Mouse (Mus musculus) CH12.LX (cell line): ENCODE data around the gene F2. TPM values are rescaled to one million over a fixed set of nuclear protein-coding genes. Genes with fewer than 3 reads are reported as not detected.

Source experiments
- DNase-seq: peaks from one replicate; pipeline ENCODE4 v3.0.0-alpha.2; 2013; ENCODE audit errors: extremely low read depth
- H3K27ac ChIP-seq: 2 replicates; pipeline ENCODE4 v1.5.1; 2012; ENCODE audit warnings: low read depth, mild to moderate bottlenecking, control low read depth, moderate library complexity; ENCODE audit not compliant: insufficient read depth
- H3K27me3 ChIP-seq: replicated peaks from 2 replicates; pipeline ENCODE3; 2012; ENCODE audit warnings: inconsistent platforms
- H3K36me3 ChIP-seq, 2 experiments: replicated peaks in 1 of 2; 2 replicates each; pipeline versions ENCODE3 to v1.6.1; 2012; ENCODE audit warnings: inconsistent platforms in 1 of 2, low read length in 1 of 2, mild to moderate bottlenecking in 1 of 2, mixed read lengths in 1 of 2, moderate library complexity in 1 of 2; ENCODE audit not compliant: control insufficient read depth in 1 of 2, insufficient read depth in 1 of 2
- H3K4me1 ChIP-seq, 2 experiments: 2 replicates each; pipeline ENCODE4 v1.6.1; 2012; ENCODE audit warnings: inconsistent platforms in 1 of 2, moderate library complexity in 1 of 2; ENCODE audit not compliant: insufficient read depth in 2 of 2, control insufficient read depth in 1 of 2
- H3K4me2 ChIP-seq: 2 replicates; pipeline ENCODE4 v1.6.1; 2012; ENCODE audit warnings: low read depth, mild to moderate bottlenecking, control low read depth; ENCODE audit not compliant: poor library complexity, insufficient read depth, severe bottlenecking
- H3K4me3 ChIP-seq, 3 experiments: fragments of 150-350 bp in 1 of 3; sonication (generic) in 1 of 3; replicated peaks in 1 of 3; 2 replicates each; pipeline versions ENCODE3 to v1.5.1; 2011 to 2012; ENCODE audit warnings: low read depth in 2 of 3, low read length in 2 of 3, mild to moderate bottlenecking in 2 of 3, moderate library complexity in 2 of 3, control low read depth in 1 of 3, improper control_type of control experiment in 1 of 3, inconsistent platforms in 1 of 3, mixed read lengths in 1 of 3; ENCODE audit not compliant: poor library complexity in 1 of 3
- H3K79me2 ChIP-seq: replicated peaks from 2 replicates; pipeline ENCODE4 v1.6.1; 2012; ENCODE audit warnings: mild to moderate bottlenecking, moderate library complexity; ENCODE audit not compliant: control insufficient read depth, poor library complexity, insufficient read depth, severe bottlenecking; ENCODE audit errors: extremely low read depth
- H3K9ac ChIP-seq: 2 replicates; pipeline ENCODE4 v1.6.1; 2012; ENCODE audit warnings: low read depth, mild to moderate bottlenecking, control low read depth, moderate library complexity; ENCODE audit not compliant: insufficient read depth
- H3K9me3 ChIP-seq: replicated peaks from 2 replicates; pipeline ENCODE3; 2012; ENCODE audit warnings: low read length, inconsistent platforms, mixed read lengths
- CHD1 ChIP-seq: IDR thresholded peaks from 2 replicates; pipeline ENCODE4 v1.6.1; 2012; ENCODE audit warnings: low read depth, low read length, improper control_type of control experiment, inconsistent platforms
- CHD2 ChIP-seq: IDR thresholded peaks from 2 replicates; pipeline ENCODE4 v1.6.1; 2011; ENCODE audit warnings: low read length, improper control_type of control experiment
- CTCF ChIP-seq, 2 experiments: IDR thresholded peaks in 1 of 2; conservative IDR thresholded peaks in 1 of 2; 2 replicates each; pipeline ENCODE4 v1.5.1; 2011 to 2012; ENCODE audit warnings: low read depth in 2 of 2, low read length in 2 of 2, improper control_type of control experiment in 1 of 2, inconsistent platforms in 1 of 2, mild to moderate bottlenecking in 1 of 2, moderate library complexity in 1 of 2
- ELF1 ChIP-seq: IDR thresholded peaks from 2 replicates; pipeline ENCODE4 v1.6.1; 2014; ENCODE audit warnings: low read depth, mild to moderate bottlenecking, inconsistent platforms, low read length, improper control_type of control experiment
- EP300 ChIP-seq: IDR thresholded peaks from 2 replicates; pipeline ENCODE4 v1.6.1; 2011; ENCODE audit warnings: low read length, improper control_type of control experiment
- GABPA ChIP-seq: IDR thresholded peaks from 2 replicates; pipeline ENCODE4 v1.6.1; 2012; ENCODE audit warnings: low read depth, low read length, improper control_type of control experiment, inconsistent platforms; ENCODE audit not compliant: insufficient replicate concordance
- HCFC1 ChIP-seq: IDR thresholded peaks from 2 replicates; pipeline ENCODE4 v1.6.1; 2012; ENCODE audit warnings: low read depth, mild to moderate bottlenecking, inconsistent platforms, low read length, improper control_type of control experiment
- IRF4 ChIP-seq: IDR thresholded peaks from 2 replicates; pipeline ENCODE4 v1.6.1; 2014; ENCODE audit warnings: low read depth, mild to moderate bottlenecking, inconsistent platforms, low read length, improper control_type of control experiment
- KAT2A ChIP-seq: IDR thresholded peaks from 2 replicates; pipeline ENCODE4 v1.6.1; 2012; ENCODE audit warnings: low read length, improper control_type of control experiment, inconsistent platforms; ENCODE audit not compliant: insufficient replicate concordance
- MAFK ChIP-seq: IDR thresholded peaks from 2 replicates; pipeline ENCODE4 v1.6.1; 2011; ENCODE audit warnings: low read length, improper control_type of control experiment; ENCODE audit not compliant: insufficient replicate concordance
- MAX ChIP-seq: IDR thresholded peaks from 2 replicates; pipeline ENCODE4 v1.6.1; 2011; ENCODE audit warnings: low read length, improper control_type of control experiment
- MAZ ChIP-seq: IDR thresholded peaks from 2 replicates; pipeline ENCODE4 v1.6.1; 2012; ENCODE audit warnings: low read depth, mild to moderate bottlenecking, inconsistent platforms, low read length, improper control_type of control experiment, moderate library complexity
- MEF2A ChIP-seq: IDR thresholded peaks from 2 replicates; pipeline ENCODE4 v1.6.1; 2014; ENCODE audit warnings: low read depth, mild to moderate bottlenecking, inconsistent platforms, low read length, improper control_type of control experiment, borderline replicate concordance
- MXI1 ChIP-seq: IDR thresholded peaks from 2 replicates; pipeline ENCODE4 v1.6.1; 2011; ENCODE audit warnings: mild to moderate bottlenecking, low read depth, low read length, improper control_type of control experiment
- MYC ChIP-seq: IDR thresholded peaks from 2 replicates; pipeline ENCODE4 v1.6.1; 2011; ENCODE audit warnings: low read depth, mild to moderate bottlenecking, improper control_type of control experiment, low read length
- NELFE ChIP-seq: IDR thresholded peaks from 2 replicates; pipeline ENCODE4 v1.6.1; 2011; ENCODE audit warnings: low read depth, low read length, improper control_type of control experiment
- PAX5 ChIP-seq: IDR thresholded peaks from 2 replicates; pipeline ENCODE4 v1.6.1; 2012; ENCODE audit warnings: low read length, inconsistent platforms, mixed read lengths
- POLR2A ChIP-seq: IDR thresholded peaks from 2 replicates; pipeline ENCODE4 v1.6.1; 2011; ENCODE audit warnings: low read depth, mild to moderate bottlenecking, improper control_type of control experiment, low read length
- POLR2AphosphoS2 ChIP-seq: IDR thresholded peaks from 2 replicates; pipeline ENCODE4 v1.6.1; 2011; ENCODE audit warnings: low read depth, low read length, improper control_type of control experiment
- SMC3 ChIP-seq: IDR thresholded peaks from 2 replicates; pipeline ENCODE4 v1.6.1; 2011; ENCODE audit warnings: low read depth, low read length, improper control_type of control experiment
- TBP ChIP-seq: conservative IDR thresholded peaks from 2 replicates; pipeline ENCODE4 v1.6.1; 2011; ENCODE audit warnings: low read depth, low read length, improper control_type of control experiment
- USF1 ChIP-seq: IDR thresholded peaks from 2 replicates; pipeline ENCODE4 v1.6.1; 2014; ENCODE audit warnings: low read depth, mild to moderate bottlenecking, inconsistent platforms, low read length, improper control_type of control experiment
- USF2 ChIP-seq: conservative IDR thresholded peaks from 2 replicates; pipeline ENCODE4 v1.6.1; 2011; ENCODE audit warnings: low read depth, low read length, improper control_type of control experiment
- ZMIZ1 ChIP-seq: IDR thresholded peaks from 2 replicates; pipeline ENCODE4 v1.6.1; 2012; ENCODE audit warnings: low read depth, mild to moderate bottlenecking, inconsistent platforms, low read length, improper control_type of control experiment
- ZNF384 ChIP-seq: IDR thresholded peaks from 2 replicates; pipeline ENCODE4 v1.6.1; 2012; ENCODE audit warnings: low read depth, low read length, improper control_type of control experiment, inconsistent platforms
- dilution Hi-C: fragments of 300-500 bp; cut with MboI; formaldehyde crosslinking; loops from 2 replicates; pipeline ENCODE4 v1.14.3; 2020; ENCODE audit warnings: low sequenced_read_pairs; ENCODE audit not compliant: extremely low pct_unique_long_range_greater_than_20kb, extremely low pct_ligation_motif_present
- in situ Hi-C: fragments of 300-500 bp; cut with MboI; formaldehyde crosslinking; loops from 3 replicates; pipeline ENCODE4 v1.14.3; 2019; ENCODE audit warnings: low sequenced_read_pairs, low pct_ligation_motif_present, low pct_unique_long_range_greater_than_20kb, mixed read lengths
- polyA plus RNA-seq: library from polyadenylated mRNA; unstranded; fragments of >175 nt; gene quantifications from 2 replicates; pipeline ENCODE4 v1.2.1, GENCODE M21; 2012; ENCODE audit warnings: low read depth; ENCODE audit not compliant: insufficient read length
- total RNA-seq, 2 experiments: library from RNA; depleted of rRNA; stranded (reverse); fragments of 300-350 nt in 1 of 2; fragments of >200 nt in 1 of 2; gene quantifications; 2 replicates each; pipeline ENCODE4 v1.2.3; 2012 to 2014

F2 gene
- total RNA-seq (2012; rRNA removed) (0.04 TPM in 1 of 2 replicates, not detected in the other), total RNA-seq (2014; rRNA removed) (not detected in 2 replicates), polyA plus RNA-seq (not detected in 2 replicates)

- no peaks in the 10 kb centered on the region for H3K27me3 ChIP-seq
- H3K79me2 ChIP-seq = no peaks in the 10 kb centered on the region
- no peak within 1 kb of the TSS for H3K9ac ChIP-seq
- no peak within 1 kb of the TSS for H3K27ac ChIP-seq
- no peak within 1 kb of the TSS for H3K4me2 ChIP-seq
- TF ChIP-seq POLR2A = no peak
- no peak for TF ChIP-seq MAFK
- no peak for TF ChIP-seq MXI1
- no peak for TF ChIP-seq CHD2
- no peak for TF ChIP-seq ZNF384
- no peak for TF ChIP-seq TBP
- TF ChIP-seq USF2 = no peak
- TF ChIP-seq KAT2A = no peak
- no peak for TF ChIP-seq SMC3
- no peak for TF ChIP-seq ELF1
- no peak for TF ChIP-seq MYC
- TF ChIP-seq MAX = no peak
- TF ChIP-seq IRF4 = no peak
- no peak for TF ChIP-seq CTCF (conservative IDR thresholded peaks at IDR 0.05 in 1 of 2, IDR thresholded peaks at IDR 0.05 in 1 of 2; ENCODE audit: low read depth in 2 of 2, low read length in 2 of 2)
- TF ChIP-seq EP300 = no peak
- TF ChIP-seq NELFE = no peak
- TF ChIP-seq MAZ = no peak
- no peak for TF ChIP-seq POLR2AphosphoS2
- no peak for TF ChIP-seq ZMIZ1
- TF ChIP-seq USF1 = no peak
- TF ChIP-seq, all 38 proteins: peak for 0
- Histone ChIP-seq H3K36me3 (no peaks in the 10 kb centered on the region), H3K4me1 (peaks cover 7 to 22% of the 10 kb centered on the region in 2 experiments; a peak in 3 of 4 replicates), H3K4me3 (no peak within 1 kb of the TSS), H3K9me3 (no peaks in the 10 kb centered on the region)
- in situ Hi-C loops (no loop called here), dilution Hi-C loops (no loop called here)
- DNase-seq = no peak
Measured at GRCm38 (mm10) chr2:91636229-91636628, at the start of gene F2. Gene F2 (minus strand): TSS chr2:91636414.

GRCm38 (mm10) chr2:91683919-91684318 is 47.7 kb upstream of the F2 start:
- H3K4me2 ChIP-seq = no peak overlapping the region
- no peaks in the 10 kb centered on the region for H3K9me3 ChIP-seq
- H3K36me3 ChIP-seq = peaks cover 72 to 82% of the 10 kb centered on the region in 2 experiments
- H3K9ac ChIP-seq = no peak overlapping the region
- H3K27me3 ChIP-seq = no peaks in the 10 kb centered on the region
- no peak overlapping the region for H3K4me3 ChIP-seq
- dilution Hi-C loops (no loop called here), in situ Hi-C loops (no loop called here)
- H3K79me2 ChIP-seq = no peaks in the 10 kb centered on the region
- H3K4me1 ChIP-seq = peaks cover 7 to 39% of the 10 kb centered on the region in 2 experiments
- TF ChIP-seq SMC3 = no peak
- no peak for TF ChIP-seq MAX
- no peak for TF ChIP-seq MAZ
- TF ChIP-seq POLR2A = no peak
- TF ChIP-seq MEF2A = no peak
- TF ChIP-seq GABPA = no peak
- TF ChIP-seq HCFC1 = no peak
- no peak for TF ChIP-seq PAX5
- no peak for TF ChIP-seq MYC
- TF ChIP-seq MAFK = no peak
- TF ChIP-seq CTCF (conservative IDR thresholded peaks at IDR 0.05 in 1 of 2, IDR thresholded peaks at IDR 0.05 in 1 of 2; ENCODE audit: low read depth in 2 of 2, low read length in 2 of 2) = no peak
- TF ChIP-seq CHD1 = no peak
- TF ChIP-seq, all 38 proteins: peak for 0
- DNase-seq = no peak
- H3K27ac ChIP-seq = no peak overlapping the region
